Mouse (Mus musculus): ENCODE results near the gene Sept12. TPM values are rescaled to one million over a fixed set of nuclear protein-coding genes. Genes with fewer than 3 reads are reported as not detected.

Gene Sept12
- total RNA-seq, 2 experiments from 2014 or later: not detected

- peak; percentile 92 to 93 for DNase-seq (ENCODE audit: low spot score in 2 of 2)
These were observed 58.7 kb downstream of the Sept12 start for GRCm38 (mm10) chr16:4938989-4939388.

GRCm38 (mm10) chr16:4938461-4938860 is 59.2 kb downstream of the Sept12 start, which contains the start of gene Nudt16l1:
TSS of gene Nudt16l1 (plus strand) at chr16:4938761.
- no peak for DNase-seq (ENCODE audit: low spot score in 2 of 2)

GRCm38 (mm10) chr16:4937351-4938190 is 60.1 kb downstream of the Sept12 start:
- DNase-seq (ENCODE audit: low spot score in 2 of 2): no peak

Other genes starting within 250 kb of the Sept12 start
- 100 to 1,000 TPM; 121 to 147 TPM for gene Cdip1, start 207.6 kb downstream of the Sept12 start, total RNA-seq (2021)
- gene 4930562C15Rik, start 162.4 kb downstream of the Sept12 start, total RNA-seq (2021): not detected
- 10 to 100 TPM; 33.3 to 39.0 TPM for gene Ubald1, start 117.5 kb downstream of the Sept12 start, total RNA-seq (2021)
- 10 to 100 TPM; 83.7 to 86.4 TPM for gene Mgrn1, start 111.6 kb downstream of the Sept12 start, total RNA-seq (2021)
- gene Nudt16l1, start 59.1 kb downstream of the Sept12 start, total RNA-seq (2021): 10 to 100 TPM; 46.1 to 62.3 TPM
- gene Anks3, start 33.6 kb downstream of the Sept12 start, total RNA-seq (2021): 10 to 100 TPM; 39.3 to 49.8 TPM
- not detected for gene Smim22, start 9.4 kb upstream of the Sept12 start, total RNA-seq (2021)
- 10 to 100 TPM; 20.7 to 28.3 TPM for gene Rogdi, start 15.7 kb upstream of the Sept12 start, total RNA-seq (2021)
- gene Glyr1, start 52.0 kb upstream of the Sept12 start, total RNA-seq (2021): 10 to 100 TPM; 88.1 to 99.2 TPM
- gene Ubn1, start 52.2 kb upstream of the Sept12 start, total RNA-seq (2021): 10 to 100 TPM; 30.5 to 37.4 TPM
- 1 to 10 TPM; 2.5 to 6.9 TPM for gene Ppl, start 134.6 kb upstream of the Sept12 start, total RNA-seq (2021)
- under 1 TPM; 0.06 to 0.07 TPM for gene Sec14l5, start 149.3 kb upstream of the Sept12 start, total RNA-seq (2021)
- gene Nagpa, start 206.2 kb upstream of the Sept12 start, total RNA-seq (2021): 10 to 100 TPM; 24.7 to 28.1 TPM
- 10 to 100 TPM; 21.1 to 28.6 TPM for gene AU021092, start 224.4 kb upstream of the Sept12 start, total RNA-seq (2021)
- gene Alg1, start 235.8 kb upstream of the Sept12 start, total RNA-seq (2021): 10 to 100 TPM; 28.8 to 39.4 TPM

Data from adrenal gland, adult 18-20 months (tissue).